Mouse (Mus musculus): ENCODE results near the gene Unc79.

- TF ChIP-seq USF1 (IDR thresholded peaks at IDR 0.05; ENCODE audit: low read depth, low read length) = no peak
- TF ChIP-seq MXI1 (IDR thresholded peaks at IDR 0.05; ENCODE audit: low read depth, low read length) = no peak
- no peak for TF ChIP-seq CTCF (conservative IDR thresholded peaks at IDR 0.05 in 1 of 2, IDR thresholded peaks at IDR 0.05 in 1 of 2; ENCODE audit: low read depth in 2 of 2, low read length in 2 of 2)
- no peak for TF ChIP-seq POLR2A (IDR thresholded peaks at IDR 0.05; ENCODE audit: low read depth, low read length)
These were observed 220.2 kb downstream of the Unc79 start for GRCm38 (mm10) chr12:103168892-103169291.
